Mouse (Mus musculus): Measurements from ENCODE around the gene Dok5. TPM values are rescaled to one million over a fixed set of nuclear protein-coding genes. Genes with fewer than 3 reads are reported as not detected.

Gene Dok5
- polyA plus RNA-seq, 1 experiment from 2014 or later, result 2.9 TPM

GRCm38 (mm10) chr2:170871469-170871868 is 139.9 kb downstream of the Dok5 start:
- no peak for ATAC-seq (ENCODE audit: insufficient read depth, low FRiP score, low read depth)
- Histone ChIP-seq H3K4me1 (no peaks in the 10 kb centered on the region), H3K4me3 (replicated peaks) (no peak overlapping the region), H3K4me2 (no peak overlapping the region), H3K36me3 (no peaks in the 10 kb centered on the region), H3K27me3 (replicated peaks) (no peaks in the 10 kb centered on the region), H3K9ac (no peak overlapping the region), H3K9me3 (no peaks in the 10 kb centered on the region), H3K27ac (no peak overlapping the region)
- 84% methylated on average over 3 of the region's 3 CpGs for WGBS

GRCm38 (mm10) chr2:170873382-170873781 is 141.8 kb downstream of the Dok5 start:
- no peak overlapping the region for H3K4me3 ChIP-seq (replicated peaks)
- WGBS, result 7% methylated on average over 8 of the region's 8 CpGs
- no peaks in the 10 kb centered on the region for H3K4me1 ChIP-seq
- H3K9ac ChIP-seq, result no peak overlapping the region
- H3K36me3 ChIP-seq, result no peaks in the 10 kb centered on the region
- H3K27me3 ChIP-seq (replicated peaks), result 0 out of 2 replicates have a peak, but pooled peaks cover under 1% of the 10 kb centered on the region
- H3K4me2 ChIP-seq, result no peak overlapping the region
- no peak for ATAC-seq (ENCODE audit: insufficient read depth, low FRiP score, low read depth)
- no peak overlapping the region for H3K27ac ChIP-seq
- no peaks in the 10 kb centered on the region for H3K9me3 ChIP-seq

- Histone ChIP-seq H3K36me3 (no peaks in the 10 kb centered on the region), H3K4me1 (no peaks in the 10 kb centered on the region), H3K9me3 (no peaks in the 10 kb centered on the region), H3K4me3 (replicated peaks) (no peak overlapping the region), H3K27ac (no peak overlapping the region), H3K9ac (no peak overlapping the region), H3K27me3 (replicated peaks) (peaks cover 15% of the 10 kb centered on the region; the same call in 1 of the 2 replicates), H3K4me2 (no peak overlapping the region)
- peak; percentile 81 for ATAC-seq (ENCODE audit: insufficient read depth, low FRiP score, low read depth)
- WGBS, result 0% methylated on average over 4 of the region's 4 CpGs
These were observed 145.9 kb downstream of the Dok5 start for GRCm38 (mm10) chr2:170877515-170877914.

GRCm38 (mm10) chr2:170877936-170878335 is 146.3 kb downstream of the Dok5 start:
- no peak for ATAC-seq (ENCODE audit: insufficient read depth, low FRiP score, low read depth)
- H3K4me2 ChIP-seq, result no peak overlapping the region
- WGBS, result 57% methylated on average over 5 of the region's 5 CpGs
- H3K36me3 ChIP-seq, result no peaks in the 10 kb centered on the region
- H3K27ac ChIP-seq, result no peak overlapping the region
- H3K9me3 ChIP-seq, result no peaks in the 10 kb centered on the region
- H3K9ac ChIP-seq, result no peak overlapping the region
- H3K4me3 ChIP-seq (replicated peaks), result no peak overlapping the region
- peaks cover 15% of the 10 kb centered on the region; the same call in 1 of the 2 replicates for H3K27me3 ChIP-seq (replicated peaks)
- no peaks in the 10 kb centered on the region for H3K4me1 ChIP-seq

- Histone ChIP-seq H3K4me2 (no peak overlapping the region), H3K36me3 (no peaks in the 10 kb centered on the region), H3K9ac (no peak overlapping the region), H3K9me3 (no peaks in the 10 kb centered on the region), H3K4me1 (0 out of 2 replicates have a peak, but pooled peaks cover 4% of the 10 kb centered on the region), H3K27ac (no peak overlapping the region), H3K4me3 (replicated peaks) (no peak overlapping the region), H3K27me3 (replicated peaks) (peaks cover 8% of the 10 kb centered on the region; the same call in 1 of the 2 replicates)
- no peak for ATAC-seq (ENCODE audit: insufficient read depth, low FRiP score, low read depth)
- 33% methylated on average over 4 of the region's 4 CpGs for WGBS
These were observed 152.7 kb downstream of the Dok5 start for GRCm38 (mm10) chr2:170884209-170884801.

- ATAC-seq (ENCODE audit: insufficient read depth, low FRiP score, low read depth), result no peak
- no peaks in the 10 kb centered on the region for H3K27me3 ChIP-seq (replicated peaks)
- no peaks in the 10 kb centered on the region for H3K9me3 ChIP-seq
- no peak overlapping the region for H3K4me2 ChIP-seq
- H3K27ac ChIP-seq, result no peak overlapping the region
- 0 out of 2 replicates have a peak, but pooled peaks cover 4% of the 10 kb centered on the region for H3K4me1 ChIP-seq
- H3K4me3 ChIP-seq (replicated peaks), result no peak overlapping the region
- 51% methylated on average over 9 of the region's 9 CpGs for WGBS
- no peaks in the 10 kb centered on the region for H3K36me3 ChIP-seq
- no peak overlapping the region for H3K9ac ChIP-seq
These were observed 156.4 kb downstream of the Dok5 start for GRCm38 (mm10) chr2:170887984-170888383.

GRCm38 (mm10) chr2:170895096-170895495 is 163.5 kb downstream of the Dok5 start:
- Histone ChIP-seq H3K4me1 (no peaks in the 10 kb centered on the region), H3K9me3 (no peaks in the 10 kb centered on the region), H3K4me3 (replicated peaks) (no peak overlapping the region), H3K27ac (no peak overlapping the region), H3K27me3 (replicated peaks) (no peaks in the 10 kb centered on the region), H3K4me2 (no peak overlapping the region), H3K36me3 (no peaks in the 10 kb centered on the region), H3K9ac (no peak overlapping the region)
- no peak for ATAC-seq (ENCODE audit: insufficient read depth, low FRiP score, low read depth)
- 65% methylated on average over 8 of the region's 8 CpGs for WGBS

GRCm38 (mm10) chr2:170902204-170903028 is 170.8 kb downstream of the Dok5 start:
- no peak overlapping the region for H3K27ac ChIP-seq
- WGBS, result 70% methylated on average over 13 of the region's 13 CpGs
- H3K4me1 ChIP-seq, result no peaks in the 10 kb centered on the region
- no peak overlapping the region for H3K4me3 ChIP-seq (replicated peaks)
- H3K9me3 ChIP-seq, result no peaks in the 10 kb centered on the region
- ATAC-seq (ENCODE audit: insufficient read depth, low FRiP score, low read depth), result no peak
- no peak overlapping the region for H3K4me2 ChIP-seq
- no peaks in the 10 kb centered on the region for H3K27me3 ChIP-seq (replicated peaks)
- H3K9ac ChIP-seq, result no peak overlapping the region
- H3K36me3 ChIP-seq, result no peaks in the 10 kb centered on the region

- Histone ChIP-seq H3K9me3 (no peaks in the 10 kb centered on the region), H3K4me2 (no peak overlapping the region), H3K27ac (no peak overlapping the region), H3K36me3 (no peaks in the 10 kb centered on the region), H3K9ac (no peak overlapping the region), H3K4me3 (replicated peaks) (no peak overlapping the region), H3K27me3 (replicated peaks) (no peaks in the 10 kb centered on the region), H3K4me1 (no peaks in the 10 kb centered on the region)
- WGBS, result 84% methylated on average over 7 of the region's 7 CpGs
- ATAC-seq (ENCODE audit: insufficient read depth, low FRiP score, low read depth), result no peak
These were observed 171.4 kb downstream of the Dok5 start for GRCm38 (mm10) chr2:170903029-170903306.

- Histone ChIP-seq H3K4me2 (no peak overlapping the region), H3K9ac (no peak overlapping the region), H3K4me1 (no peaks in the 10 kb centered on the region), H3K36me3 (no peaks in the 10 kb centered on the region), H3K9me3 (no peaks in the 10 kb centered on the region), H3K27ac (no peak overlapping the region), H3K27me3 (replicated peaks) (no peaks in the 10 kb centered on the region), H3K4me3 (replicated peaks) (no peak overlapping the region)
- WGBS, result 93% methylated on average over 9 of the region's 9 CpGs
- no peak for ATAC-seq (ENCODE audit: insufficient read depth, low FRiP score, low read depth)
These were observed 171.8 kb downstream of the Dok5 start for GRCm38 (mm10) chr2:170903367-170903766.

GRCm38 (mm10) chr2:170912589-170913223 is 181.1 kb downstream of the Dok5 start:
- WGBS, result 34% methylated on average over 13 of the region's 13 CpGs
- no peaks in the 10 kb centered on the region for H3K9me3 ChIP-seq
- H3K4me1 ChIP-seq, result no peaks in the 10 kb centered on the region
- H3K27me3 ChIP-seq (replicated peaks), result no peaks in the 10 kb centered on the region
- no peaks in the 10 kb centered on the region for H3K36me3 ChIP-seq
- no peak overlapping the region for H3K9ac ChIP-seq
- no peak overlapping the region for H3K4me2 ChIP-seq
- no peak for ATAC-seq (ENCODE audit: insufficient read depth, low FRiP score, low read depth)
- no peak overlapping the region for H3K27ac ChIP-seq
- no peak overlapping the region for H3K4me3 ChIP-seq (replicated peaks)

- Histone ChIP-seq H3K9ac (no peak overlapping the region), H3K4me2 (no peak overlapping the region), H3K4me3 (replicated peaks) (no peak overlapping the region), H3K4me1 (no peaks in the 10 kb centered on the region), H3K27ac (no peak overlapping the region), H3K9me3 (no peaks in the 10 kb centered on the region), H3K36me3 (no peaks in the 10 kb centered on the region), H3K27me3 (replicated peaks) (no peaks in the 10 kb centered on the region)
- ATAC-seq (ENCODE audit: insufficient read depth, low FRiP score, low read depth), result no peak
- WGBS, result 71% methylated on average over 11 of the region's 11 CpGs
These were observed 182.3 kb downstream of the Dok5 start for GRCm38 (mm10) chr2:170913863-170914262.

All from stomach, embryonic 15.5 days (tissue).